Mouse (Mus musculus) thymus, postnatal 36 days (tissue): ENCODE results near the gene Gm14744.
"Not testable (repeated sequence)": the region's sequence is repeated elsewhere in the genome, so short reads cannot be mapped to it uniquely, and the experiment has no call there.

ENCODE experiments used
- DNase-seq, 2 experiments: peaks; one replicate each; pipeline ENCODE4 v3.0.0; 2022; ENCODE audit warnings: mixed read lengths in 2 of 2

Gm14744 gene

GRCm38 (mm10) chrX:77864458-77864857, at the start of gene Gm14744:
Gm14744 (plus strand) TSS chrX:77864758.
- DNase-seq: not testable (repeated sequence)

GRCm38 (mm10) chrX:77853523-77853922, 11.0 kb upstream of the Gm14744 start, which contains the start of gene Pbsn:
Pbsn (minus strand) TSS chrX:77853623.
- no peak for DNase-seq

DNA sequence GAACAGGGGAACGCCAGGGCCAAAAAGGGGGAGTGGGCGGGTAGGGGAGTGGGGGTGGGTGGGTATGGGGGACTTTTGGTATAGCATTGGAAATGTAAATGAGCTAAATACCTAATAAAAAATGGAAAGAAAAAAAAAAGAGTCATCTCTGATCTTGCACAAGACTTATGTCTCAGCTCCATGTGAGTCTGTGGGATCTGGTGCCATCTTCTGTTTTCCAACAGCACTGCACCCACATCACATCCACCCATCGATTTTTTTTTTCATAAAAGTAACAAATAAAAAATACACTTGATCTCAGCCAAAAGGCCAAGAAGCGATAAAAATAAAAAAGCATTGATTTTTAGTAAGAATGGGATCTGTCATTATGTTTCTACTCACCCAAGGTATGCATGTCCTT, 15.5 kb downstream of the Gm14744 start:
- DNase-seq: not testable (repeated sequence)
